Mouse (Mus musculus) spleen, adult 2 months (tissue): Measurements from ENCODE around the gene Chrna5.
A peak's percentile ranks its signal among the peaks of the same experiment; 100 is the strongest.

Experiments used
- CTCF ChIP-seq: fragments of 200-500 bp; IDR thresholded peaks from 2 replicates; pipeline ENCODE4 v1.5.1; 2011; ENCODE audit warnings: mild to moderate bottlenecking, inconsistent platforms; ENCODE audit not compliant: insufficient read depth, insufficient read length, insufficient replicate concordance; ENCODE audit errors: extremely low read depth
- POLR2A ChIP-seq: fragments of 200-500 bp; IDR thresholded peaks from 2 replicates; pipeline ENCODE4 v1.6.1; 2011; ENCODE audit warnings: low read depth, low read length, inconsistent platforms

DNA sequence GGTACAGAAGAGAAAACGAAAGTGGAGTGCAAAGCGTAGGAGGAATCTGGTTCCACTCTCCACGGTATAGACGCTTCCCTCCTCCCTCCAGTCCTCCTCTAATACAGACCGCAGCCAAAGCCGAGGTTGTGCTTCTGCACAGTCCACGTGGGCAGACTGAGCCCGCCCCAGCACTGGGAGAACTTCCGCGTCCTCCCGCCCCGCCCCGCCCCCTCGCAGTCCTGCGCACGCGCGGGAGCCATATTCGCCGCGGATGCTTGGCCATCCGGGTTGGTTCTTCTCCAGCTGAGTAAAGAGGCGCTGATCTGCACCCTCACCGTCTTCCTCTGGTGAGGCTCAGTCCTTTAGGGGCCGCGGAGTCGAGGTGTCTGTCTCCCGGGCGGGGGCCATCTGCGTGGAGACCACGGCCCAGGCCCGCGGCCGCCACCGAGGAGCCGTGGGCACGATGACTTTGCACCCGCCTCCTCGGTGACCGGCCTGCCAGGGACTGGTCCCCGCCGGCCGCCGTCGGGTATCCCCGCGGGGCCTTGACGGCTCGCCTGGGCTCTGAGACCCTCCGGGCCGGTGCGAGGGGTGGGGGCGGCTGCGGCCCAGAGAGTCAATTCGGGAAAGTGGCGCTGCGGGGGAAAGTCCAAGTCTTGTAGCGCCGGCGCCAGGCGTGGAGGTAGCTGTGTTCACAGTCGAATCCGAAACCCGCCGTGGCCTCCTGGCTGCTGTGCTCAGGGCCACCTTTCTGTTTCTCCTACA lies 29.9 kb upstream of the Chrna5 start, which contains the start of the genes Psma4 and AY074887:
- TF ChIP-seq CTCF (no peak), POLR2A (peak; percentile 53)
